Mouse (Mus musculus) intestine, embryonic 16.5 days (tissue): ENCODE measurements at regions not wholly inside any gene's neighbourhood (a gene's known extent, or its start where the extent isn't known, plus 50 kb on each side); places are given as distances from the start of the nearest gene placed in this dataset.

Experiments
- ATAC-seq: fragments of 200-750 bp; cut with Nextera tagmentation; 2 replicates; pipeline ENCODE4 v1.8.0; 2017; ENCODE audit warnings: moderate TSS enrichment, moderate library complexity
- H3K27ac ChIP-seq: fragments of 300-500 bp; sonication (generic); 2 replicates; pipeline ENCODE4 v1.5.1; 2014; ENCODE audit warnings: mild to moderate bottlenecking, low read length
- H3K27me3 ChIP-seq: fragments of 300-500 bp; sonication (generic); replicated peaks from 2 replicates; pipeline ENCODE4 v1.6.1; 2014; ENCODE audit warnings: low read length, control low read depth, mixed read lengths; ENCODE audit not compliant: control insufficient read depth, insufficient read depth
- H3K36me3 ChIP-seq: fragments of 300-500 bp; sonication (generic); 2 replicates; pipeline ENCODE4 v1.6.1; 2014; ENCODE audit warnings: low read length, control low read depth; ENCODE audit not compliant: control insufficient read depth, insufficient read depth
- H3K4me1 ChIP-seq: fragments of 300-500 bp; sonication (generic); 2 replicates; pipeline ENCODE4 v1.6.1; 2014; ENCODE audit warnings: low read length, control low read depth, mixed read lengths; ENCODE audit not compliant: control insufficient read depth, insufficient read depth
- H3K4me2 ChIP-seq: fragments of 300-500 bp; sonication (generic); 2 replicates; pipeline ENCODE4 v1.6.1; 2014; ENCODE audit warnings: low read depth, low read length, control low read depth
- H3K4me3 ChIP-seq: fragments of 300-500 bp; sonication (generic); 2 replicates; pipeline ENCODE4 v1.5.1; 2014; ENCODE audit warnings: mild to moderate bottlenecking, low read length
- H3K9ac ChIP-seq: fragments of 300-500 bp; sonication (generic); 2 replicates; pipeline ENCODE4 v1.6.1; 2014; ENCODE audit warnings: low read depth, low read length
- H3K9me3 ChIP-seq: fragments of 300-500 bp; sonication (generic); 2 replicates; pipeline ENCODE4 v1.6.1; 2016; ENCODE audit warnings: low read length, control low read depth; ENCODE audit not compliant: control insufficient read depth
- WGBS: fragments of 180-500 bp; shearing (Covaris S2); extraction: QIAGEN DNeasy Blood & Tissue Kit; methylation state at CpG from one replicate; pipeline ENCODE4 v1.1.7; 2014; 5-methylcytosine and 5-hydroxymethylcytosine counted together

DNA sequence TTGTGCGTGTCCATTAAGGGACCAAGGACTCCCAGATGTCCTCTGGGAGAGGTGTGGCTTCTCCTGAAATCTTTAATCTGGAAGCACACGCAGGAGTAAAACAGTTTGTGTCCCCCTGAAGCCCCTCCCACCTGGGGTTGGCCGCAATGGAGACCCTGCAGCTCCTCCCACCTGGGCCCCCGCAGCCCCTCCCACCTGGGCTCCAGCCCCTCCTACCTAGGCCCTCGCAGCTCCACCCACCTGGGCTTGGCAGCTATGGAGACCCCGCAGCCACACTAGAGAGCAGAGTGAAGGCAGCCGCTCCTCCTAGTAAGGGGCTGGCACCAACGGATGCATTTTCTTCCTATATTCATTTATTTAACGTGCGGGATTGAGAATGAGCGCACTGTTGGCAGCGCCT is 245.9 kb downstream of the Ajap1 start:
- no peaks in the 10 kb centered on the region for H3K36me3 ChIP-seq
- no peaks in the 10 kb centered on the region for H3K27me3 ChIP-seq
- no peak overlapping the region for H3K9ac ChIP-seq
- H3K27ac ChIP-seq, result no peak overlapping the region
- no peak overlapping the region for H3K4me3 ChIP-seq
- H3K4me1 ChIP-seq, result peaks cover 4% of the 10 kb centered on the region; the same call in 1 of the 2 replicates
- no peaks in the 10 kb centered on the region; the same call in 1 of the 2 replicates for H3K9me3 ChIP-seq
- H3K4me2 ChIP-seq, result no peak overlapping the region
- 12% methylated on average over 12 of the region's 12 CpGs for WGBS
- ATAC-seq, result no peak

DNA sequence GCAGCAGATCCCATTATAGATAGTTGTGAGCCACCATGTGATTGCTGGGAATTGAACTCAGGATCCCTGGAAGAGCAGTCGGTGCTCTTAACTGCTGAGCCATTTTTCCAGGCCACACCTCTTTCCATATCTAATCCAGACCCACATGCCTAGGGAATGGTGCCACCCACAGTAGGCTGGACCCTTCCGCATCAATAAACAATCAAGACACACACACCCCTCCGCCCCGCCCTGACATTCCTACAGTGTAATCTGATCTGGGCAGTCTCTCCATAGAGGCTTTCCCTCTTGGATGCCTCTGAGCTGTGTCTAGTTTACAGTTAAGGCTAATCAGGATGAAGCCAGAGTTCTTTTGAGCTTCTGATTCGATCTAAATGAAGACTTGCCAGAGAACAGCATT is 248.8 kb downstream of the Ajap1 start:
- no peak for ATAC-seq
- no peak overlapping the region for H3K4me3 ChIP-seq
- WGBS, result 66% methylated on average over 5 of the region's 5 CpGs
- no peaks in the 10 kb centered on the region; the same call in 1 of the 2 replicates for H3K9me3 ChIP-seq
- H3K4me1 ChIP-seq, result peaks cover 5% of the 10 kb centered on the region
- H3K9ac ChIP-seq, result no peak overlapping the region
- H3K4me2 ChIP-seq, result no peak overlapping the region
- H3K36me3 ChIP-seq, result no peaks in the 10 kb centered on the region
- no peak overlapping the region for H3K27ac ChIP-seq
- no peaks in the 10 kb centered on the region for H3K27me3 ChIP-seq

DNA sequence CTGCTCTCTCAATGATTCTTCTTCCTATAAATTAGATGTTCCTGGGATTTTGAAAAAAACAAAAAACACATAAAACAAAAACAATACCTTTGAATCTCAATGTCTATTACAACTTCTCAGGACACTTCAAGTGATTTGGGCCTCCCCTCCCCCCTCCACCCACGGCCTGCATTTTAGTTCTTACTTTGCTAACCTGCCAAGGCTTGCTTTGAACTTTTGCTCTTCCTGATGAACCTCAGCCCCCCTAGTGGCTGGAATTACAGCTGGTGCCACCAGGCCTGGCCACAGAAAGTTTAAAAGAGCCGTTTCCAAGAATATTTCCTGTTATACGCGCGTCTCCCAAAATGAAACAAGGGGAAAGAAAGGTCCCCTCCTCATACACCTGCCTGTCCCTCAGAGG is 253.4 kb downstream of the Ajap1 start:
- Histone ChIP-seq H3K36me3 (no peaks in the 10 kb centered on the region), H3K27me3 (no peaks in the 10 kb centered on the region), H3K9ac (no peak overlapping the region), H3K4me2 (no peak overlapping the region), H3K4me1 (peaks cover 24% of the 10 kb centered on the region), H3K27ac (no peak overlapping the region), H3K9me3 (no peaks in the 10 kb centered on the region; the same call in 1 of the 2 replicates), H3K4me3 (no peak overlapping the region)
- no peak for ATAC-seq
- 62% methylated on average over 5 of the region's 5 CpGs for WGBS

DNA sequence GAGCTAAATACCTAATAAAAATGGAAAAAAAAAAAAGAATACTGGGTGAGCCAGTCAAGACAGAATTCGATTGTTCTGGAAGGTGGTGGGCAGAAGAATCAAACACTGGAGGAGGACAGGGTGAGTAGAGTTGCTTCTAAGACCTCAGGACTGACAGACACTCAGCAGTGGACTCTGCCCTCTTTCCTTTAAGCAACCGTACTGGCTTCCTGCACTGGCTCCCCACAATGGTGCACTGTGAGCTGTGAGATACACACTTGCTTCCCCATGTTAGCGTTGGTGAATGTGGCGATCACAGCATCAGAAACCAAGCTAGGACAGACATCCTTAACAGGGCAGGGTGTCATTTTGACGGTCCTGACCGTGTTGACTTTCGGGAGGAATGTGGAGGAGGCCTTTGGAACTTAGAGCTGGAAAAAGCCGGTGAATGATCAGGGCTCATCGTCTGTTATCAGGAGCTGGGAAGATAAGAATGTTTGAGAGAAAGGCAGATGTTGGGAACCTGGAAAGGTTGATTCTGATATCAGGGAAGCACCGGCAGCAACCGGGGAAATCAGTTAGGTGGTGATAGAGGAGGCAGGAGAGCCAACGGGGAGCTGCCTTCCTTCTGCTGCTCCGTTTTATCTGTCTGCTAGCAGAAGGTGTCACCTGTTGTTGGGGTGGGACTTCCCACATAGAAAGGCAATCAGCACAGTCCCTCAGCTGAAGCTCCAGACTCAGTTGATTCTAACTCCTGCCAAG is 254.8 kb downstream of the Ajap1 start:
- WGBS, result 58% methylated on average over 13 of the region's 13 CpGs
- no peaks in the 10 kb centered on the region for H3K36me3 ChIP-seq
- H3K9ac ChIP-seq, result no peak overlapping the region
- no peak overlapping the region for H3K27ac ChIP-seq
- no peak overlapping the region; the same call in 1 of the 2 replicates for H3K4me2 ChIP-seq
- H3K4me1 ChIP-seq, result peaks cover 24% of the 10 kb centered on the region
- H3K27me3 ChIP-seq, result no peaks in the 10 kb centered on the region
- no peaks in the 10 kb centered on the region for H3K9me3 ChIP-seq
- peak; percentile 78 for ATAC-seq
- no peak overlapping the region for H3K4me3 ChIP-seq

DNA sequence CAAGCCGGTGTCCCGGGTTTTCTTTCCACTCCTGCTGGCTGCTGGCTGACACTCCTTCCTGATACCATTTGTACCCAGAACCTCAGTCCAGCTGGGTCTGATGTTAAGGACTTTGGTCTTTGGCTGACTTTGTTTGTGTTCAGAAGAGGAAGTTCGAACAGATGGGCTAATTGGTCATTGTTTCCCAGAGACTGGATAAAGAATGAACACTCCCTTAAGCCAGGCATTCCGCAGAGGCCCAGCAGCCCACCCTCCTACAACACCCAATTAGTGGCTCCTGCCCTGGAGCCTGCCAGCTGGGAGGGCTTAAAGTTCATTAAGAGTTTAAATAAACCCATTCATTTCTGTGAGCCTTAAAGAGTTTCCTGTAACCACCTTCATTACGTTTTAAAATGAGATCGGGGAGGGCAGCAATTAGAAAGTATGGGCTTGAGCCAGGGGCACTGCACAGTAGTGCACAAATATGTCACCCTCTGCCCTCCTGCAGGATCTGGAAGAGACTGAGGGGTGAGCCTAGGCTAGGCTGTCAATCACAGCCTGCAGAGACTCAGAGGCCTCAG is 257.9 kb downstream of the Ajap1 start:
- ATAC-seq, result peak; percentile 75
- Histone ChIP-seq H3K4me1 (peaks cover 26% of the 10 kb centered on the region), H3K4me3 (no peak overlapping the region), H3K4me2 (no peak overlapping the region), H3K9me3 (no peaks in the 10 kb centered on the region), H3K36me3 (no peaks in the 10 kb centered on the region), H3K9ac (no peak overlapping the region), H3K27me3 (no peaks in the 10 kb centered on the region), H3K27ac (peak overlapping the region; percentile 64; the same call in 1 of the 2 replicates)
- WGBS, result 20% methylated on average over 6 of the region's 6 CpGs

DNA sequence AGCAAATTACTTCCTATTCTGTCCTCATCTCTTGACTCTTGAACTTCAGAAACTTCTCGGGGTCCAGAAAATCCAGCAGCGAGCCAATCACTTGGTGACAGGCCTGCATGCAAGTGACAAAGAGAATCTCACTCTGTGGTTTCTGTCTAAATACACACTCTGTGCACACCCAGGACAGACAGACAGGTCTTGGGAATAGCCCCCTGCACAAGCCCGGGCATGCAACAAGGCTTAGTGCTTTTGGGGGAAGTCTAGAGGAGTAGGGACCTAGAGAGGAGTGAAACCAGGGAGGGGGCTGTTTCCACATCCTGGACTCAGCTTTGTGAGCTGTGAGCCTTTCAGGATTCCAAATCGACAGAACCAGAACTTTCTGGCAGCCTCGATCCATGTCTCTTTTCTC is 259.6 kb downstream of the Ajap1 start:
- 84% methylated on average over 5 of the region's 5 CpGs for WGBS
- H3K36me3 ChIP-seq, result no peaks in the 10 kb centered on the region

DNA sequence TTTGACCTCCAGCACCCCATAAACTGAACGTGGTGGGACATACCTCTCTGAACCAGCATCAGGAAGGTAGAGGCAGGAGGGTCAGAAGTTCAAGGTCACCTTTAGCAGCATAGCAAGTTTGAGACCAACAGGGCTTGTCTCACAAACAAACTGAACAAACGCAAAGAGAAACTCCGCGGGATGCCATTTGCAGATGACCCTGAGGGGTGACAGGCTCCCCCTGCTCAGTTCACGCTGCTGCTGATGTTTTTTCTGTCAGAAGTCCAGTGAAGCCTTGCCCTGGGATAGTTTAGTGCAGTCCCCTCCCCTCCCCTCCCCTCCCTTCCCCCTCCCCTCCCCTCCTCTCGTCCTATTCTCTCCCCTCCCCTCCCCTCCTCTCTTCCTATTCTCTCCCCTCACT is 262.1 kb downstream of the Ajap1 start:
- H3K9ac ChIP-seq, result no peak overlapping the region
- no peak overlapping the region for H3K4me2 ChIP-seq
- no peaks in the 10 kb centered on the region for H3K36me3 ChIP-seq
- H3K27ac ChIP-seq, result no peak overlapping the region
- 21% methylated on average over 5 of the region's 6 CpGs for WGBS
- no peak for ATAC-seq
- peaks cover 15% of the 10 kb centered on the region for H3K4me1 ChIP-seq
- no peaks in the 10 kb centered on the region for H3K27me3 ChIP-seq
- H3K9me3 ChIP-seq, result no peaks in the 10 kb centered on the region
- no peak overlapping the region for H3K4me3 ChIP-seq

More for the DNA sequence above, 259.6 kb downstream of the Ajap1 start:
- Histone ChIP-seq H3K27ac (no peak overlapping the region), H3K27me3 (no peaks in the 10 kb centered on the region), H3K9ac (no peak overlapping the region), H3K4me2 (no peak overlapping the region), H3K9me3 (no peaks in the 10 kb centered on the region), H3K4me3 (no peak overlapping the region), H3K4me1 (peaks cover 21% of the 10 kb centered on the region)
- ATAC-seq, result no peak

DNA sequence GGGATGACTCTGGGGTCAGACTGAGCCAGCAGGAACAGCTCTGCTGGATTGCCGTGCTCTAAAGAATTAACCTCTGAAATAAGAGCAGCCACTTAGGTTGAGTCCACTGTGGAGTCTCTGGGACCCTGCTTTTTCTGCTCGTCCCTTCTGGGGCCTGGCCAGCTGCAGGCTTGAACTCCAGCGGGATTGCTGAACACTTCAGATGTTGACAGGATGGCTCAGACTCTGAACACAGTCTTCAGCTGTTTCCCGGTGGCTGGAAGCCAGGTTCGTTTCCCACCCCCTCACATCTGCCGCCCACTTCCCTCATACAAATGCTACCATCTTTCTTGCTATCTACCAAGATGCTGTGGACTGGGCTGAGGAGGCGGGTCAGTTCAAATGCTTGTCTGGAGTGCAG is 262.5 kb downstream of the Ajap1 start:
- no peaks in the 10 kb centered on the region for H3K9me3 ChIP-seq

DNA sequence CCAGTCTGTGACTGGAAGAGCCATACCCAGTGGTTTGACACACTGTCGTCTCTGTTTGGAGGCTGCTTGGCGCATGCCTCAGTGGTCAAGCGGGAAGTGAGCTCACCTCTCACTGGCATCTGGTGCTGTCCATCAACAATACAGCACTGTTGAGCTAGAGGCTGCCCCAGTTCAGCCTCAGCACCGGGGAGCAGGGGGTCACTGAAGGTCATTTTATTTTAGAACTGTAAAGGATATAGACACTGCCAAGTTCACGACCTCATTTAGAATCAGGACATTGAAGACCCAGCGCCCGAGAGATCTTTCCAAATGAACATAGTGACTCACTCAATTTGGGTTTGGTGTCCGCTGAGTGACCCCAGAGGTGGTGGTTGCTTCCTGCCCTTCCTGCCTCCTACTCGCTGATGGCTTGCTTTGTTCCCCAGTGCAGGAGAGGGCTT is 265.1 kb downstream of the Ajap1 start:
- no peak overlapping the region for H3K4me3 ChIP-seq
- no peak overlapping the region for H3K4me2 ChIP-seq
- peak; percentile 39; the same call in 1 of the 2 replicates for ATAC-seq
- no peak overlapping the region for H3K9ac ChIP-seq
- no peak overlapping the region for H3K27ac ChIP-seq
- no peaks in the 10 kb centered on the region for H3K9me3 ChIP-seq
- WGBS, result 75% methylated on average over 9 of the region's 9 CpGs
- no peaks in the 10 kb centered on the region for H3K36me3 ChIP-seq
- H3K4me1 ChIP-seq, result peaks cover 5% of the 10 kb centered on the region
- H3K27me3 ChIP-seq, result no peaks in the 10 kb centered on the region

More for the DNA sequence above, 262.5 kb downstream of the Ajap1 start:
- peaks cover 12% of the 10 kb centered on the region for H3K4me1 ChIP-seq
- H3K9ac ChIP-seq, result no peak overlapping the region
- no peak overlapping the region for H3K4me3 ChIP-seq
- ATAC-seq, result peak; percentile 32; the same call in 1 of the 2 replicates
- whole genome bisulfite sequencing, result 14% methylated on average over 7 of the region's 7 CpGs
- H3K27ac ChIP-seq, result no peak overlapping the region
- H3K36me3 ChIP-seq, result no peaks in the 10 kb centered on the region
- no peaks in the 10 kb centered on the region for H3K27me3 ChIP-seq
- H3K4me2 ChIP-seq, result no peak overlapping the region
